Mouse (Mus musculus): Measurements from ENCODE around the gene Lcmt1.

Gene Lcmt1

GRCm38 (mm10) chr7:123399286-123399685, 29.7 kb downstream of the Lcmt1 start:
- no peak for DNase-seq (ENCODE audit: low read depth, low spot score)

GRCm38 (mm10) chr7:123401121-123401520, 31.5 kb downstream of the Lcmt1 start:
- DNase-seq (ENCODE audit: low read depth, low spot score), result no peak

- DNase-seq (ENCODE audit: low read depth, low spot score), result no peak
Observed at GRCm38 (mm10) chr7:123404198-123404597, 34.6 kb downstream of the Lcmt1 start.

DNA sequence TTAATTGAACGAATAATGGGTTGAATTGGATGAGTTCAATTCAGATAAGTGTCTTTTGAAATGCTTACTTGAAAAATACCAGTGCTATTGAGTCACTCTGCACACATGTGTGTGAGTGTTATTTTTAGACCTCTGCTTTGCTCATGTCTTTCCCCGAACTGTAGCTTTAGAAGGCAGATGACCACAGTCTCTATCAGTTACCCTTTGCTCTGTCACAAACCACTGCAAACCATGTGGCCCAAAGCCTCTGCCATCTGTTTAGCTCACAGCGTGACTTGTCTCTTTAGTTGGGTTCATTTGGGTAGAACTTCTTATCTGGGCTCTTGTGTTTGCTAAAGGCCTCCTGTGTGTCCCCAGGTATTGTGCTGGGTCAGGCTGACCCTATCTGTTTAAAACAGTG, 36.0 kb downstream of the Lcmt1 start:
- DNase-seq (ENCODE audit: low read depth, low spot score), result no peak

GRCm38 (mm10) chr7:123406988-123407387, 37.4 kb downstream of the Lcmt1 start:
- DNase-seq (ENCODE audit: low read depth, low spot score), result no peak

DNA sequence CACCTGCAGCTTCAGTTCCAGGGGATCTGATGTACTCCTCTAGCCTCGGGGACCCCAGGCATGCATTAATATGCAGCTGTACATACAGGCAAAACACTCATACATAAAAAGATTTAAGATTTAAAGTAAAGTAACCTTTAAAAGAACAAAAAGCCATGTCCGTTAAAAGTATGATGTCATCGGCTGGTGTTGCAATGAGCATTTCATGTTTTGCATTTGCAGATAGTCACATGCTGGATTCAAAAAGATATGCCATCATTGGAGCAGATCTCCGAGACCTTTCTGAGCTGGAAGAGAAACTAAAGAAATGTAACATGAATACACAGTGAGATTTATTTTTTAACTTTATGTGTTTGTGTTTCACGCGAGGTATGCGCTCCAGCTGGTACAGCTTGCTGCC, 40.9 kb downstream of the Lcmt1 start:
- no peak for DNase-seq (ENCODE audit: low read depth, low spot score)

GRCm38 (mm10) chr7:123411109-123411508, 41.5 kb downstream of the Lcmt1 start:
- no peak for DNase-seq (ENCODE audit: low read depth, low spot score)

GRCm38 (mm10) chr7:123412143-123412542, 42.6 kb downstream of the Lcmt1 start:
- DNase-seq (ENCODE audit: low read depth, low spot score), result no peak

DNA sequence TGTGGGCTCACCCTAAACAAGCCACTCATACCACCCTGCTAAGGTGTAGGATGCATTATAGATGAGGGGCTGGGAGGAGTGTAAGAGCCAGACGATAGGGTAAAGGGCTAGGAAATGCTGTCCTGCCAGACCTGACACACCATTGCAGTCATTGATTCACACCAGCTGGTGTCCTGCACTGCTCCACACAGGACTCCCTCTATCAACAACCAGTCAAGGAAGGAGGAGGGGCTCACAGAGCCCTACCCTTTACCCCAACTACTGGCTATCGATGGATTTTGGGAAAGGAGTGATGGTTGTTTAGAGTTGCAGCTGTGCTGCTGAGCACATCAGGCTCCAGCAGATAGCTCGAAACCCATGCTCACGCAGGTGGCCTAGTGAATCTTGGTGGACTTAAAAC, 47.2 kb downstream of the Lcmt1 start:
- no peak for DNase-seq (ENCODE audit: low read depth, low spot score)

- DNase-seq (ENCODE audit: low read depth, low spot score), result no peak
Observed at GRCm38 (mm10) chr7:123417661-123418060, 48.1 kb downstream of the Lcmt1 start.

GRCm38 (mm10) chr7:123419984-123420383, 50.4 kb downstream of the Lcmt1 start:
- no peak for DNase-seq (ENCODE audit: low read depth, low spot score)

GRCm38 (mm10) chr7:123421958-123422357, 52.4 kb downstream of the Lcmt1 start:
- DNase-seq (ENCODE audit: low read depth, low spot score), result no peak

DNA sequence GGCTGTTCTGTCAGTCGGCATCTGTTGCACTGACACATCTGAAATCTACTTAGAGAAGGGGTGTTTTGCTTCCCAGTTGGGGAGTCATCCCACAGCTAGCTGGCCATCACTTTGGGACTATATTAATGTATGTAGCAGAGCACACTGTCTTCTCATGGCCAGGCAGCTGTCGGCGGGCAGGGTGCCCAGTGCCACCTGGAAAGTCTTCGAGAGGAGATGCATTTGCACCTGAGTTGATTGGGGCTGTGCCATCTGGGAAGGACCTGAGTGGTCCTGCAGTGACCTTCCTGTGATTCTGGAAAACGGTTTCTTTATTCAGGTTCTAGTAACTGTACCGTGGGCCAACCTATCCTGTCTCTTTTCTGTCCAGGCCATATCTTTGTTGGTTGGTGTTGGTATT, 54.7 kb downstream of the Lcmt1 start:
- DNase-seq (ENCODE audit: low read depth, low spot score), result no peak

- DNase-seq (ENCODE audit: low read depth, low spot score), result no peak
Observed at GRCm38 (mm10) chr7:123425134-123425757, 55.7 kb downstream of the Lcmt1 start.

DNA sequence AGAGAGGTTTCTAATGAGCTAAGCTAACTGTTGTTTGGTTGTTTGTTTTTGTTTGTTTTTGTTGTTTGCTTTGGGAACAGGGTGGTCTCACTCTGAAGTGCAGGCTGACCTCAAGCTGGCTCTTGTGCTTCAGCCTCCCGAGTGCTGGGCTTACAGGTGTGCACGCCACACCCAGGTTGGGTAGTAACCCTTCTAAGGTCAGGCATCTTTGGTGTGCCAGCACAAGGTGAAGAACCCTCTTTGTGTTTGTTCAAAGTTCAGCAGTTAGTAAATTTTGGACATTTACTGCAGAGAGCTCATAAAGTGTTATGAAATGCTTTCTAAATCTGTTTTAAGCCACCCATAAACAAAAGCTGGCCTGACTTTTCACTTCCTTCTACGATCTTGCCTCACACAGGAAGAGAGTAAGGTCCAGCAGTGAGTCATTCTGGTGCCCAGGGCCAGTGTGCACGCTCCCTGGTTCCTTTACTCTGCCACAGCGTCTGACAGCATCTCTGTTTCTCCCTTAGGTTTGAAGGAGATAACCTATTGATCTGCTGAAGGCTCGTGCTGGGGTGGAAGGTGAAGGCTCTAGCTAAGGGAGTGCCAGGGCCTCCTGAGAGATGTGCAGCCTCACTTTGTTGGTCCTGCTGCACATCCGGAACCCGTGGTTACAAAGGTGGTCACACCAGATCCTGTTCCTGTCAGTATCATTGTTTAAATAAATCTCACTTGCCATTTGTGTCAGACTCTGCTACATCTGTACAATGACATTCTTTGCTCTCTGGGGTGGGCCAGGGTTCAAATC, 60.2 kb downstream of the Lcmt1 start:
- peak; percentile 33 for DNase-seq (ENCODE audit: low read depth, low spot score)

GRCm38 (mm10) chr7:123430411-123430705, 60.8 kb downstream of the Lcmt1 start:
- no peak for DNase-seq (ENCODE audit: low read depth, low spot score)

GRCm38 (mm10) chr7:123431206-123431605, 61.6 kb downstream of the Lcmt1 start:
- DNase-seq (ENCODE audit: low read depth, low spot score), result no peak

DNA sequence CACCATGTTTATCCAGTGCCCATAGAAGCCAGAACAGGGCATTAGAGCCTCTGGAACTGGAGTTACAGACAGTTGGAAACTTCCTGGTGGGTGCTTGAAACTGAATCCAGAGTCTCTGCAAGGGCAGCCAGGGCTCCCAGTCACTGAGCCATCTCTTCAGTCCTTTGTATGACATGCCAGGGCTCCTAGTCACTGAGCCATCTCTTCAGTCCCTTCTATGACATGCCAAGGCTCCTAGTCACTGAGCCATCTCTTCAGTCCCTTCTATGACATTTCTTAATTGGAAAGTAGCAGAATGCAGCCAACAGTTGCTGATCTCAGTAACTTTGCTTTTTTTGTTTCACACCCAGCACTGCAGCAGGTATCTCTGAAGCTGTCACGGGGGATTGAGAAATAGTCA, 72.5 kb downstream of the Lcmt1 start:
- no peak for DNase-seq (ENCODE audit: low read depth, low spot score)

- no peak for DNase-seq (ENCODE audit: low read depth, low spot score)
Observed at GRCm38 (mm10) chr7:123448794-123449193, 79.2 kb downstream of the Lcmt1 start.

DNA sequence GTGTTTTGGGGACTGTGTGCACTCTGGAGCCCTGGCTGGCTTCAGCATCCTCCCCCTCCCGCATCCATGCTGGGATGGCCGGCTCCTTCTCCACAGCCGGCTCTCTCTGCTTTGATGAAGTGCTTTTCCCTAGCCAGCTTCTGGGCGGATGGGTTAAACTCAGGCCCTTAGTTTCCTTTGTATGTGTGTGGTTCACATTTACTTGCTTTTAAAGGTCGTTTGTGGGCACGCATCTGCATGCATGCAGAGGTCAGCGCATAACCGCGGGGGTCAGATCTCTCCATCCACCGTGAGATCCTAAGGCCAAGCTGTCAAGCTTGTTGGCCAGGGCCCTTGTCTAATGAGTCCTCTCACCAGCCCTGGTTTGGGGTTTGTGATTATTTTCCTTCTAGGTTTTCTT, 80.1 kb downstream of the Lcmt1 start:
- DNase-seq (ENCODE audit: low read depth, low spot score), result no peak

DNA sequence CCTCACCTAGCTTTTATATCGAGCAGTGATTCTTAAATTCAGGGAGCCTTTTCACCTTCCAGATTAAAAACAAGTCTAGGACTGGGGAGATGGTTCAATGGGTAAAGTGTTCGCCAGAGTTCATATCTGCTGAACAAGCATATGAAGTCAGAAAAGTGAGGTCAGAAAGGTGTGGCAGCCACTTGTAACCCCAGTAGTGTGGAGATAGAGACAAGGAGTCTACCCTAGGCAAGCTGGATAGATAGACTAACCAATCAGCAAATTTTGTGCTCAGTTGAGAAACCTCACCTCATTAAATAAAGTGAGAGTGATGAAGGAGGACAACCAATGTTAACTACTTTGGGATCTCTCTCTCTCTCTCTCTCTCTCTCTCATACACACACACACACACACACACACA, 80.9 kb downstream of the Lcmt1 start:
- no peak for DNase-seq (ENCODE audit: low read depth, low spot score)

- no peak for DNase-seq (ENCODE audit: low read depth, low spot score)
Observed at GRCm38 (mm10) chr7:123452551-123452950, 83.0 kb downstream of the Lcmt1 start.

- DNase-seq (ENCODE audit: low read depth, low spot score), result no peak
Observed at GRCm38 (mm10) chr7:123453066-123453465, 83.5 kb downstream of the Lcmt1 start.

DNA sequence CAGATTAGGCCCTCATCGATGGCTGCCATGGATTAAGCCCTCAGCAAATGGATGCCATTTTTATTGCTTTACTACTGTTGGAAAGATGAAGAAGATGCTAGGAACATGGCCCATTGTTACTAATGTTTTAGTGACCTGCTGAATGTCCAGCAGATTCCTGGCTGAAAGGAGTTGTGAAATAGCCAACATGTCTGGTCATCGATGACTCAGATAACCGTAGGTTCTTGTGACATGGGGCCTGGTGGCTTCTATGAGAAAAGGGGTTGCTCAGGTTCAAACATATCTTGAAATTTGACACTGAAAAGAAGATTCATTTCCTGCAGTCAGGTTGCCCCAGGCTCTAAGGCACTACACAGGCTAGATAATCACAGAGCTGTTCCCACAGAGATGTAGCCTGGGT, 85.5 kb downstream of the Lcmt1 start:
- no peak for DNase-seq (ENCODE audit: low read depth, low spot score)
